Mouse (Mus musculus) hindbrain, embryonic 16.5 days (tissue): ENCODE results near the gene Klhl29. TPM values are rescaled to one million over a fixed set of nuclear protein-coding genes. Genes with fewer than 3 reads are reported as not detected.

Experiments
- ATAC-seq: fragments of 200-750 bp; cut with Nextera tagmentation; 2 replicates; pipeline ENCODE4 v1.8.0; 2017; ENCODE audit warnings: moderate TSS enrichment, moderate library complexity
- H3K27ac ChIP-seq: fragments of 300-500 bp; sonication (generic); 2 replicates; pipeline ENCODE4 v1.5.1; 2014; ENCODE audit warnings: low read depth, mild to moderate bottlenecking, control low read depth, low read length, moderate library complexity
- H3K27me3 ChIP-seq: fragments of 300-500 bp; sonication (generic); replicated peaks from 2 replicates; pipeline ENCODE4 v1.6.1; 2014; ENCODE audit warnings: low read length; ENCODE audit not compliant: control insufficient read depth, insufficient read depth
- H3K36me3 ChIP-seq: fragments of 300-500 bp; sonication (generic); 2 replicates; pipeline ENCODE4 v1.6.1; 2014; ENCODE audit warnings: mild to moderate bottlenecking, low read length, moderate library complexity, mixed read lengths; ENCODE audit not compliant: control insufficient read depth, insufficient read depth
- H3K4me1 ChIP-seq: fragments of 300-500 bp; sonication (generic); 2 replicates; pipeline ENCODE4 v1.6.1; 2014; ENCODE audit warnings: low read depth, low read length; ENCODE audit not compliant: control insufficient read depth, insufficient read depth
- H3K4me2 ChIP-seq: fragments of 300-500 bp; sonication (generic); 2 replicates; pipeline ENCODE4 v1.6.1; 2014; ENCODE audit warnings: mild to moderate bottlenecking, low read length, control low read depth, moderate library complexity
- H3K4me3 ChIP-seq: fragments of 300-500 bp; sonication (generic); 2 replicates; pipeline ENCODE4 v1.5.1; 2014; ENCODE audit warnings: mild to moderate bottlenecking, low read length, control low read depth, moderate library complexity
- H3K9ac ChIP-seq: fragments of 300-500 bp; sonication (generic); 2 replicates; pipeline ENCODE4 v1.6.1; 2014; ENCODE audit warnings: low read depth, mild to moderate bottlenecking, control low read depth, low read length, moderate library complexity
- H3K9me3 ChIP-seq: fragments of 300-500 bp; sonication (generic); 2 replicates; pipeline ENCODE4 v1.6.1; 2014; ENCODE audit warnings: mild to moderate bottlenecking, low read length, moderate library complexity; ENCODE audit not compliant: control insufficient read depth
- WGBS: fragments of 180-500 bp; shearing (Covaris S2); extraction: QIAGEN DNeasy Blood & Tissue Kit; methylation state at CpG from one replicate; pipeline ENCODE4 v1.1.7; 2014; 5-methylcytosine and 5-hydroxymethylcytosine counted together
- polyA plus RNA-seq: library from polyadenylated mRNA; unstranded; fragments of >200 nt; fragmentation: Nextera tagmentation; extraction: Ambion mirVana; gene quantifications from 2 replicates; pipeline ENCODE4 v1.2.1, GENCODE M21; 2015

Gene Klhl29
- polyA plus RNA-seq, 1 experiment from 2014 or later = 2.3 TPM

- no peak overlapping the region for H3K9ac ChIP-seq
- H3K27ac ChIP-seq = peak overlapping the region; percentile 20
- 36% methylated on average over 9 of the region's 9 CpGs for WGBS
- H3K27me3 ChIP-seq = no peaks in the 10 kb centered on the region
- H3K4me2 ChIP-seq = no peak overlapping the region
- H3K9me3 ChIP-seq = no peaks in the 10 kb centered on the region
- peaks cover 42% of the 10 kb centered on the region for H3K4me1 ChIP-seq
- ATAC-seq = no peak
- no peaks in the 10 kb centered on the region for H3K36me3 ChIP-seq
- no peak overlapping the region for H3K4me3 ChIP-seq
These were observed 164.7 kb downstream of the Klhl29 start for GRCm38 (mm10) chr12:5210786-5211185.

GRCm38 (mm10) chr12:5207941-5208905 lies 167.3 kb downstream of the Klhl29 start:
- 50% methylated on average over 17 of the region's 17 CpGs for WGBS
- peaks cover 25% of the 10 kb centered on the region for H3K4me1 ChIP-seq
- no peaks in the 10 kb centered on the region for H3K36me3 ChIP-seq
- H3K4me3 ChIP-seq = no peak overlapping the region
- no peaks in the 10 kb centered on the region for H3K9me3 ChIP-seq
- 0 out of 2 replicates have a peak overlapping the region, but pooled peaks have one; percentile 13 for H3K9ac ChIP-seq
- peak; percentile 19; the same call in 1 of the 2 replicates for ATAC-seq
- H3K4me2 ChIP-seq = no peak overlapping the region
- H3K27ac ChIP-seq = peak overlapping the region; percentile 56
- no peaks in the 10 kb centered on the region for H3K27me3 ChIP-seq

GRCm38 (mm10) chr12:5207172-5207571 lies 168.3 kb downstream of the Klhl29 start:
- no peak for ATAC-seq
- H3K27ac ChIP-seq = no peak overlapping the region
- H3K4me2 ChIP-seq = no peak overlapping the region
- H3K4me1 ChIP-seq = peaks cover 19% of the 10 kb centered on the region
- no peaks in the 10 kb centered on the region for H3K9me3 ChIP-seq
- no peaks in the 10 kb centered on the region for H3K36me3 ChIP-seq
- no peak overlapping the region for H3K9ac ChIP-seq
- WGBS = 93% methylated on average over 4 of the region's 4 CpGs
- no peak overlapping the region for H3K4me3 ChIP-seq
- no peaks in the 10 kb centered on the region for H3K27me3 ChIP-seq

- 70% methylated on average over 11 of the region's 11 CpGs for whole genome bisulfite sequencing
- Histone ChIP-seq H3K9me3 (no peaks in the 10 kb centered on the region), H3K4me3 (no peak overlapping the region), H3K9ac (no peak overlapping the region), H3K4me1 (peaks cover 10% of the 10 kb centered on the region), H3K27ac (no peak overlapping the region), H3K36me3 (no peaks in the 10 kb centered on the region), H3K4me2 (no peak overlapping the region), H3K27me3 (no peaks in the 10 kb centered on the region)
- ATAC-seq = no peak
These were observed 171.2 kb downstream of the Klhl29 start for GRCm38 (mm10) chr12:5204071-5204840.

GRCm38 (mm10) chr12:5203385-5203784 lies 172.1 kb downstream of the Klhl29 start:
- no peak overlapping the region for H3K27ac ChIP-seq
- H3K27me3 ChIP-seq = no peaks in the 10 kb centered on the region
- WGBS = 64% methylated on average over 5 of the region's 5 CpGs
- no peak for ATAC-seq
- H3K9ac ChIP-seq = no peak overlapping the region
- no peak overlapping the region for H3K4me3 ChIP-seq
- H3K4me2 ChIP-seq = no peak overlapping the region
- H3K4me1 ChIP-seq = peaks cover 6% of the 10 kb centered on the region
- no peaks in the 10 kb centered on the region for H3K9me3 ChIP-seq
- no peaks in the 10 kb centered on the region for H3K36me3 ChIP-seq

GRCm38 (mm10) chr12:5198254-5198653 lies 177.2 kb downstream of the Klhl29 start:
- H3K9ac ChIP-seq = no peak overlapping the region
- no peak overlapping the region for H3K27ac ChIP-seq
- H3K4me1 ChIP-seq = peaks cover 3% of the 10 kb centered on the region; the same call in 1 of the 2 replicates
- 84% methylated on average over 4 of the region's 4 CpGs for WGBS
- no peaks in the 10 kb centered on the region for H3K27me3 ChIP-seq
- H3K4me2 ChIP-seq = no peak overlapping the region
- H3K4me3 ChIP-seq = no peak overlapping the region
- H3K9me3 ChIP-seq = no peaks in the 10 kb centered on the region
- no peaks in the 10 kb centered on the region for H3K36me3 ChIP-seq
- ATAC-seq = no peak

GRCm38 (mm10) chr12:5194176-5194575 lies 181.3 kb downstream of the Klhl29 start:
- no peaks in the 10 kb centered on the region for H3K27me3 ChIP-seq
- ATAC-seq = no peak
- no peak overlapping the region for H3K4me2 ChIP-seq
- no peaks in the 10 kb centered on the region for H3K36me3 ChIP-seq
- H3K4me3 ChIP-seq = no peak overlapping the region
- 31% methylated on average over 6 of the region's 6 CpGs for WGBS
- H3K9me3 ChIP-seq = no peaks in the 10 kb centered on the region
- H3K4me1 ChIP-seq = peaks cover 24% of the 10 kb centered on the region
- H3K27ac ChIP-seq = no peak overlapping the region
- H3K9ac ChIP-seq = no peak overlapping the region

- no peak overlapping the region for H3K4me2 ChIP-seq
These were observed 183.1 kb downstream of the Klhl29 start for GRCm38 (mm10) chr12:5192380-5192718.

More at GRCm38 (mm10) chr12:5192380-5192718, 183.1 kb downstream of the Klhl29 start:
- 0 out of 2 replicates have a peak overlapping the region, but pooled peaks have one; percentile 22 for H3K9ac ChIP-seq
- H3K27me3 ChIP-seq = no peaks in the 10 kb centered on the region
- peak overlapping the region; percentile 34; the same call in 1 of the 2 replicates for H3K27ac ChIP-seq
- ATAC-seq = peak; percentile 31
- H3K4me3 ChIP-seq = no peak overlapping the region
- H3K36me3 ChIP-seq = no peaks in the 10 kb centered on the region
- 61% methylated on average over 9 of the region's 9 CpGs for WGBS
- H3K4me1 ChIP-seq = peaks cover 39% of the 10 kb centered on the region
- no peaks in the 10 kb centered on the region for H3K9me3 ChIP-seq
